Mouse (Mus musculus) MEL (cell line): ENCODE results near the gene Ccz1.

Experiments used
- POLR2A ChIP-seq, 2 experiments: IDR thresholded peaks; 2 replicates each; pipeline ENCODE4 v1.6.1; 2011 to 2012; ENCODE audit warnings: low read length in 2 of 2, mild to moderate bottlenecking in 2 of 2, control low read depth in 1 of 2, improper control_type of control experiment in 1 of 2, low read depth in 1 of 2, moderate library complexity in 1 of 2; ENCODE audit not compliant: control insufficient read depth in 1 of 2, insufficient read depth in 1 of 2, poor library complexity in 1 of 2
- RAD21 ChIP-seq: IDR thresholded peaks from 2 replicates; pipeline ENCODE4 v1.6.1; 2011; ENCODE audit warnings: mild to moderate bottlenecking, low read depth, low read length, improper control_type of control experiment

DNA sequence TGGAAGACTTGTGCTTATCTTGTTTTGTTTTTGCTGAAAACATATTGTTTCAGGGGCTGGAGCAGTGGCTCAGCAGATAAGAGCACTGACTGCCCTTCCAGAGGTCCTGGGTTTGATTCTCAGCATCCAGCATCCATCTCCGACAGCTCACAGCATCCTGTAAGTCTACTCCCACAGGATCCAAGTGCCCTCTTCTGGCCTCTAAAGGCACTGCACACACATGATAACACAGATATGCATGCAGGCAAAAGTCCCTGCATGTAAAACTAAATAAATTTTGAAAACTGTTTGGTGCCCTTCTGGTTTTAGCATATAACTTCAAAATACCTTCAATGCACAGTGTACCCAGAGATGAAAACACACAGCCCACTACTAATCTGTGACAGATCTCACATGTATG is 15.3 kb downstream of the Ccz1 start:
- TF ChIP-seq RAD21 = peak; percentile 45
- no peak for TF ChIP-seq POLR2A (IDR thresholded peaks at IDR 0.05; ENCODE audit: control insufficient read depth in 1 of 2, insufficient read depth in 1 of 2, low read depth in 1 of 2, low read length in 2 of 2, poor library complexity in 1 of 2)
